Mouse (Mus musculus): ENCODE measurements around the gene Egfl8. TPM values are rescaled to one million over a fixed set of nuclear protein-coding genes. Genes with fewer than 3 reads are reported as not detected.

The Egfl8 gene
- polyA plus RNA-seq, 1 experiment from 2014 or later = 3.4 TPM

DNA sequence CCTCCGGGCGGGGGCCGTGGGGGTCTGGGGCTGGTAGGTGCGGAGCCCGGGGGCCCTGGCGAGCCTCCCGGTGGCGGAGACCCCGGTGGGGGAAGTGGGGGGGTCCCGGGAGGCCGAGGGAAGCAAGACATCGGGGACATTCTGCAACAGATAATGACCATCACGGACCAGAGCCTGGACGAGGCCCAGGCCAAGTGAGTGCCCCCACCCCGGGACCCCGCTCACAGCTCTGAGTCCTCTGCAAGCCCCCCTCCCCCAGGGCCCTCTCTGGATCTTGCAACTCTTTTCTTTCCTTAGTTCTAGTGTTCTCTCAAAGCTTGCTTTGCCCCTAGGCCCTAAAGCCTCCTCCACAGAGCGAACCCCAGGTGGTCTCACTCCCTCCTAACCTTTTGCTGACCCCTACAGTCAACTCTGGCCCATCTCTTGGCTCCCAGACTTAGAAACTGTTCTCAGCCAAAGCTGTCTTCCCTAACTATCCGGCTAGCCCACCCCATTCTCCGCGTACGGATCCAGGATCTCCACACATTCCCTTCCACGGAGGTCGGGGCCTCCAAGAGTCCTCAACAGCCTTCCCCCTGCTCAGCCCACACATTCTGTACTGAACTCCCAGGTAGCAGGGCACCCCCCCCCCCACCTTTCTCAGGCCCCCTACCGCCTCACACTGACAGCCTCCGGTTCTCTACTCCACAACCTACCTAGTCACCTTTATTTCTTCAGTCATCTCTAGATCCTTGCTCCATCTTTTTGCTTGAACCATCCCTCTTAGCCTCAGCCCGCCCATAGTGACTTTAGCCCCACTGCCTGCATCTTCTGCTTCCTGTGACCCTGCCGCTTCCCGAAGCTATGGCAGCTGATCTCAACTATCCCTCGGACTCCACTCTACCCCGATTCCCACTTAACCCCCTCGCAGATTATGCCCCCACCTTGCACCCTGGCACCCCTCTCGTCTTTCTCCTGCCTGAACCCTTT, 22.9 kb downstream of the Egfl8 start:
- Histone ChIP-seq H3K9me3 (no peaks in the 10 kb centered on the region), H3K36me3 (peaks cover 30% of the 10 kb centered on the region), H3K27me3 (no peaks in the 10 kb centered on the region), H3K9ac (replicated peaks) (peak overlapping the region; percentile 98), H3K4me2 (peak overlapping the region; percentile 97), H3K27ac (peak overlapping the region; percentile 100), H3K4me1 (replicated peaks) (peaks cover 76% of the 10 kb centered on the region), H3K4me3 (replicated peaks) (peak overlapping the region; percentile 79)
- ATAC-seq (ENCODE audit: insufficient number of reproducible peaks, insufficient read depth, low FRiP score, low TSS enrichment, low read depth) = peak; percentile 7; the same call in 1 of the 2 replicates
- under 1% methylated on average over 32 of the region's 32 CpGs for WGBS

GRCm38 (mm10) chr17:34591994-34592375, 23.8 kb downstream of the Egfl8 start:
- peak; percentile 27; the same call in 1 of the 2 replicates for ATAC-seq (ENCODE audit: insufficient number of reproducible peaks, insufficient read depth, low FRiP score, low TSS enrichment, low read depth)
- peak overlapping the region; percentile 98 for H3K9ac ChIP-seq (replicated peaks)
- H3K27me3 ChIP-seq = no peaks in the 10 kb centered on the region
- H3K4me3 ChIP-seq (replicated peaks) = peak overlapping the region; percentile 79
- H3K9me3 ChIP-seq = no peaks in the 10 kb centered on the region
- H3K36me3 ChIP-seq = peaks cover 30% of the 10 kb centered on the region
- H3K4me2 ChIP-seq = peak overlapping the region; percentile 97
- H3K27ac ChIP-seq = peak overlapping the region; percentile 100
- H3K4me1 ChIP-seq (replicated peaks) = peaks cover 71% of the 10 kb centered on the region
- 0% methylated on average over 31 of the region's 35 CpGs for WGBS

- Histone ChIP-seq H3K4me1 (replicated peaks) (peaks cover 72% of the 10 kb centered on the region), H3K27me3 (no peaks in the 10 kb centered on the region), H3K4me3 (replicated peaks) (peak within 1 kb of the TSS; percentile 79), H3K27ac (peak within 1 kb of the TSS; percentile 100), H3K36me3 (peaks cover 24% of the 10 kb centered on the region), H3K9me3 (no peaks in the 10 kb centered on the region), H3K4me2 (peak within 1 kb of the TSS; percentile 97), H3K9ac (replicated peaks) (peak within 1 kb of the TSS; percentile 98)
- 3% methylated on average over 21 of the region's 21 CpGs for WGBS
- ATAC-seq (ENCODE audit: insufficient number of reproducible peaks, insufficient read depth, low FRiP score, low TSS enrichment, low read depth) = no peak
These were observed 24.5 kb downstream of the Egfl8 start, which contains the start of gene Pbx2 for GRCm38 (mm10) chr17:34591029-34591993. Gene Pbx2, plus strand, starts transcription at chr17:34591266.

GRCm38 (mm10) chr17:34590154-34590987, 25.4 kb downstream of the Egfl8 start:
- Histone ChIP-seq H3K4me2 (peak overlapping the region; percentile 97), H3K27me3 (no peaks in the 10 kb centered on the region), H3K9ac (replicated peaks) (peak overlapping the region; percentile 18; the same call in 1 of the 2 replicates), H3K4me1 (replicated peaks) (peaks cover 70% of the 10 kb centered on the region), H3K9me3 (no peaks in the 10 kb centered on the region), H3K27ac (peak overlapping the region; percentile 100), H3K4me3 (replicated peaks) (no peak overlapping the region), H3K36me3 (peaks cover 15% of the 10 kb centered on the region)
- WGBS = 68% methylated on average over 15 of the region's 15 CpGs
- no peak for ATAC-seq (ENCODE audit: insufficient number of reproducible peaks, insufficient read depth, low FRiP score, low TSS enrichment, low read depth)

DNA sequence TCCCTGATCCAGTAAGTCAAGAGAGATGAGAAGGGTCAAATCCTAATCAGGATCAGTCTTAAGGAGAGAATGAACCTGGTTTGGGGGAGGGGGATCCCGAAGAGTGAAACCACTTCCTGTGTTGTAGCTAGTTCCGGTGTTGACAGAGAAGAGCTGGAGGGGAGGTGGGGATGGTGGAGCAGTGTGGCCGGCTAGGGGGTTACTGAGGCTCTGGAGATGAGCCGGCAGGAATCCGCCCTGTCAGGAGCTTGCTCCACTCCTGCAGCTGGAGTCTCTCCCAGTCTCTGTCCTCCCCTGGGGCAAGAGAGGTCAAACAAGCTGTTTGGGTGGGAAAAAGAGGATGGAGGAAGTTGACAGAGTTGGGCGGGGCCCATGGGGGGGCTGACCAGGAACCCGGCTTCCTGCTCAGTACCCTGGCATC, 26.1 kb downstream of the Egfl8 start, which contains the start of gene Gpsm3:
Gene Gpsm3 (plus strand): TSS at position 126 of the 421 bp plus-strand sequence.
- Histone ChIP-seq H3K4me3 (replicated peaks) (0 out of 2 replicates have a peak within 1 kb of the TSS, but pooled peaks have one; percentile 73), H3K4me1 (replicated peaks) (peaks cover 65% of the 10 kb centered on the region), H3K9ac (replicated peaks) (peak within 1 kb of the TSS; percentile 18; the same call in 1 of the 2 replicates), H3K4me2 (peak within 1 kb of the TSS; percentile 97), H3K27me3 (no peaks in the 10 kb centered on the region), H3K9me3 (no peaks in the 10 kb centered on the region), H3K36me3 (peaks cover 8% of the 10 kb centered on the region), H3K27ac (peak within 1 kb of the TSS; percentile 100)
- ATAC-seq (ENCODE audit: insufficient number of reproducible peaks, insufficient read depth, low FRiP score, low TSS enrichment, low read depth) = no peak
- WGBS = 11% methylated on average over 7 of the region's 7 CpGs

- Histone ChIP-seq H3K36me3 (peaks cover 3% of the 10 kb centered on the region), H3K27me3 (no peaks in the 10 kb centered on the region), H3K9me3 (no peaks in the 10 kb centered on the region), H3K4me2 (peak overlapping the region; percentile 33), H3K4me3 (replicated peaks) (no peak overlapping the region), H3K4me1 (replicated peaks) (peaks cover 60% of the 10 kb centered on the region), H3K27ac (peak overlapping the region; percentile 78), H3K9ac (replicated peaks) (no peak overlapping the region)
- WGBS = 32% methylated on average over 7 of the region's 7 CpGs
- no peak for ATAC-seq (ENCODE audit: insufficient number of reproducible peaks, insufficient read depth, low FRiP score, low TSS enrichment, low read depth)
These were observed 26.6 kb downstream of the Egfl8 start for GRCm38 (mm10) chr17:34589206-34589605.

- H3K27me3 ChIP-seq = no peaks in the 10 kb centered on the region
- H3K9me3 ChIP-seq = no peaks in the 10 kb centered on the region
- H3K9ac ChIP-seq (replicated peaks) = no peak overlapping the region
- 0 out of 2 replicates have a peak overlapping the region, but pooled peaks have one; percentile 73 for H3K4me3 ChIP-seq (replicated peaks)
- no peak for ATAC-seq (ENCODE audit: insufficient number of reproducible peaks, insufficient read depth, low FRiP score, low TSS enrichment, low read depth)
- no peaks in the 10 kb centered on the region for H3K36me3 ChIP-seq
- peak overlapping the region; percentile 78 for H3K27ac ChIP-seq
- 39% methylated on average over 3 of the region's 3 CpGs for WGBS
- peak overlapping the region; percentile 90 for H3K4me2 ChIP-seq
- peaks cover 56% of the 10 kb centered on the region for H3K4me1 ChIP-seq (replicated peaks)
These were observed 27.0 kb downstream of the Egfl8 start for GRCm38 (mm10) chr17:34588767-34589166.

DNA sequence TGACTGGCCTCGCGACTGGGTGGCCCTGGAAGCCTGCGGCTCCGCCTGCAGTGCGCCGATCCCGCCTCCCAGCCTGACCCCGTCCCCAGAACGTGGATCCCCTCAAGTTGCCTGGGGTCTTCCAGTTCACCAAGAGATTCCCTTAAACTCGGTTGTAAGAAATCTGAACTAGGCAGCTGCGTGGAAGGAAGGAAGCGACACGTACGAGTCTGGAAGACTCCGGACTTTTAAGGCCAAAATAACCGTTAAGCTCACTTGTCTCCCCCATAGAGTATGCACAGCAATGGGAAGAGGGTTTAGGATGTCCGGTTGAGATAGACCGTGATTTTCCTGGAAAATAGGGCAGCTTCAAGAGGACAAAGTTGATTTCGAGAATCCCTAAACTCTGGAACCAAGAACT, 28.0 kb downstream of the Egfl8 start:
- no peaks in the 10 kb centered on the region for H3K9me3 ChIP-seq
- no peaks in the 10 kb centered on the region for H3K36me3 ChIP-seq
- H3K9ac ChIP-seq (replicated peaks) = peak overlapping the region; percentile 91
- H3K27me3 ChIP-seq = no peaks in the 10 kb centered on the region
- peaks cover 49% of the 10 kb centered on the region for H3K4me1 ChIP-seq (replicated peaks)
- no peak for ATAC-seq (ENCODE audit: insufficient number of reproducible peaks, insufficient read depth, low FRiP score, low TSS enrichment, low read depth)
- peak overlapping the region; percentile 99 for H3K27ac ChIP-seq
- WGBS = 4% methylated on average over 19 of the region's 19 CpGs
- H3K4me2 ChIP-seq = peak overlapping the region; percentile 90
- H3K4me3 ChIP-seq (replicated peaks) = peak overlapping the region; percentile 73

DNA sequence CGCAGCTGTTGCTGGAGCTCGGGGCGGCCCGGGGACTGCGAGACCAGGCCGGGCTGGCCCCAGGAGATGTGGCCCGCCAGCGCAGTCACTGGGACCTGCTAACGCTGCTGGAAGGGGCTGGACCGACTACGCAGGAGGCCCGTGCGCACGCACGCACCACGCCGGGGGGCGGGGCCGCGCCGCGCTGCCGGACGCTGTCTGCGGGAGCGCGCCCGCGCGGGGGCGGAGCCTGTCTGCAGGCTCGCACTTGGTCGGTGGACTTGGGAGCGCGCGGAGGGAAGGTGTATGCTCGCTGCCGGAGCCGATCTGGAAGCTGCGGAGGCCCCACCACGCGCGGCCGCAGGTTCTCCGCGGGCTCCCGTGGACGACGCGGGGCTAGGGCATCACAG, 28.4 kb downstream of the Egfl8 start:
- peak overlapping the region; percentile 90 for H3K4me2 ChIP-seq
- no peaks in the 10 kb centered on the region for H3K9me3 ChIP-seq
- H3K4me1 ChIP-seq (replicated peaks) = peaks cover 49% of the 10 kb centered on the region
- H3K27ac ChIP-seq = peak overlapping the region; percentile 99
- ATAC-seq (ENCODE audit: insufficient number of reproducible peaks, insufficient read depth, low FRiP score, low TSS enrichment, low read depth) = peak; percentile 83
- H3K27me3 ChIP-seq = no peaks in the 10 kb centered on the region
- H3K4me3 ChIP-seq (replicated peaks) = peak overlapping the region; percentile 73
- peak overlapping the region; percentile 91 for H3K9ac ChIP-seq (replicated peaks)
- H3K36me3 ChIP-seq = no peaks in the 10 kb centered on the region
- WGBS = under 1% methylated on average over 50 of the region's 50 CpGs

All from limb, embryonic 12.5 days (tissue).